Mouse (Mus musculus) hindbrain, embryonic 13.5 days (tissue): ENCODE results near the gene Foxd4. TPM values are rescaled to one million over a fixed set of nuclear protein-coding genes. Genes with fewer than 3 reads are reported as not detected.
A peak's percentile ranks its signal among the peaks of the same experiment; 100 is the strongest.

ENCODE experiments used
- ATAC-seq: fragments of 200-750 bp; cut with Nextera tagmentation; 2 replicates; pipeline ENCODE4 v1.8.0; 2017; ENCODE audit warnings: moderate TSS enrichment; ENCODE audit not compliant: low FRiP score
- H3K27ac ChIP-seq: fragments of 300-500 bp; sonication (generic); 2 replicates; pipeline ENCODE4 v1.5.1; 2015; ENCODE audit warnings: inconsistent platforms, mild to moderate bottlenecking, moderate library complexity
- H3K27me3 ChIP-seq: fragments of 300-500 bp; sonication (generic); 2 replicates; pipeline ENCODE4 v1.6.1; 2015; ENCODE audit warnings: mild to moderate bottlenecking, inconsistent platforms
- H3K36me3 ChIP-seq: fragments of 300-500 bp; sonication (generic); 2 replicates; pipeline ENCODE4 v1.6.1; 2015; ENCODE audit warnings: mild to moderate bottlenecking, inconsistent platforms
- H3K4me1 ChIP-seq: fragments of 300-500 bp; sonication (generic); replicated peaks from 2 replicates; pipeline ENCODE4 v1.6.1; 2015; ENCODE audit warnings: inconsistent platforms
- H3K4me2 ChIP-seq: fragments of 300-500 bp; sonication (generic); 2 replicates; pipeline ENCODE4 v1.6.1; 2015; ENCODE audit warnings: inconsistent platforms, mild to moderate bottlenecking, moderate library complexity
- H3K4me3 ChIP-seq: fragments of 300-500 bp; sonication (generic); 2 replicates; pipeline ENCODE4 v1.5.1; 2015; ENCODE audit warnings: mild to moderate bottlenecking, inconsistent platforms
- H3K9ac ChIP-seq: fragments of 300-500 bp; sonication (generic); 2 replicates; pipeline ENCODE4 v1.6.1; 2015; ENCODE audit warnings: mild to moderate bottlenecking, inconsistent platforms
- H3K9me3 ChIP-seq: fragments of 300-500 bp; sonication (generic); 2 replicates; pipeline ENCODE4 v1.6.1; 2016; ENCODE audit warnings: inconsistent platforms
- WGBS: fragments of 180-500 bp; shearing (Covaris S2); methylation state at CpG from one replicate; pipeline ENCODE4 v1.1.7; 2015; 5-methylcytosine and 5-hydroxymethylcytosine counted together
- microRNA-seq: library from miRNA; unstranded; fragments of <30 nt; microRNA quantifications from one replicate; pipeline ENCODE4, GENCODE M21; 2016
- polyA plus RNA-seq: library from polyadenylated mRNA; unstranded; fragments of >200 nt; fragmentation: Nextera tagmentation; extraction: Ambion mirVana; gene quantifications from 2 replicates; pipeline ENCODE4 v1.2.1, GENCODE M21; 2015

Foxd4 gene
- polyA plus RNA-seq, 1 experiment from 2014 or later = 0.19 TPM

- Histone ChIP-seq H3K4me3 (peak within 1 kb of the TSS; percentile 43), H3K36me3 (no peaks in the 10 kb centered on the region), H3K27ac (no peak within 1 kb of the TSS), H3K4me1 (peaks cover 10% of the 10 kb centered on the region), H3K4me2 (peak within 1 kb of the TSS; percentile 64), H3K9ac (peak within 1 kb of the TSS; percentile 62), H3K27me3 (peaks cover 38% of the 10 kb centered on the region), H3K9me3 (no peaks in the 10 kb centered on the region)
- peak; percentile 49; the same call in 1 of the 2 replicates for ATAC-seq
- WGBS = 1% methylated on average over 36 of the region's 39 CpGs
Observed at GRCm38 (mm10) chr19:24861612-24862451, 39.2 kb downstream of the Foxd4 start, which contains the start of gene Pgm5. TSS of gene Pgm5 (minus strand) at chr19:24861855.

GRCm38 (mm10) chr19:24861276-24861611 lies 39.8 kb downstream of the Foxd4 start:
- peaks cover 10% of the 10 kb centered on the region for H3K4me1 ChIP-seq
- peak overlapping the region; percentile 64 for H3K4me2 ChIP-seq
- no peak for ATAC-seq
- H3K4me3 ChIP-seq = peak overlapping the region; percentile 43
- peak overlapping the region; percentile 62; the same call in 1 of the 2 replicates for H3K9ac ChIP-seq
- no peak overlapping the region for H3K27ac ChIP-seq
- H3K27me3 ChIP-seq = peaks cover 38% of the 10 kb centered on the region
- no peaks in the 10 kb centered on the region for H3K36me3 ChIP-seq
- 13% methylated on average over 13 of the region's 13 CpGs for whole genome bisulfite sequencing
- no peaks in the 10 kb centered on the region for H3K9me3 ChIP-seq

GRCm38 (mm10) chr19:24851456-24852315 lies 49.3 kb downstream of the Foxd4 start:
- Histone ChIP-seq H3K9ac (no peak overlapping the region), H3K27me3 (peaks cover 5% of the 10 kb centered on the region; the same call in 1 of the 2 replicates), H3K4me3 (no peak overlapping the region), H3K27ac (no peak overlapping the region), H3K9me3 (no peaks in the 10 kb centered on the region), H3K4me1 (peaks cover 8% of the 10 kb centered on the region), H3K4me2 (peak overlapping the region; percentile 40), H3K36me3 (no peaks in the 10 kb centered on the region)
- peak; percentile 65 for ATAC-seq
- WGBS = 63% methylated on average over 21 of the region's 21 CpGs

Small RNAs within 50 kb of the gene (microRNA-seq; reads per million reads assigned to microRNA genes)
- gene Mir3084-1 = not detected

Other genes starting within 250 kb of the Foxd4 start
- gene Tmem252, start 227.2 kb downstream of the Foxd4 start, polyA plus RNA-seq = 1.2 and 1.7 TPM in 2 replicates
- gene Pgm5, start 39.3 kb downstream of the Foxd4 start, polyA plus RNA-seq = 0.65 and 1.4 TPM in 2 replicates
- gene Gm10053, start 25.5 kb downstream of the Foxd4 start, polyA plus RNA-seq = 246 and 248 TPM in 2 replicates
- 17.3 and 19.3 TPM in 2 replicates for gene Cbwd1, start 60.4 kb upstream of the Foxd4 start, polyA plus RNA-seq
- 1.4 and 2.2 TPM in 2 replicates for gene Dock8, start 98.3 kb upstream of the Foxd4 start, polyA plus RNA-seq